Mouse (Mus musculus): Measurements from ENCODE around the gene Lamtor2.

Lamtor2 gene

DNA sequence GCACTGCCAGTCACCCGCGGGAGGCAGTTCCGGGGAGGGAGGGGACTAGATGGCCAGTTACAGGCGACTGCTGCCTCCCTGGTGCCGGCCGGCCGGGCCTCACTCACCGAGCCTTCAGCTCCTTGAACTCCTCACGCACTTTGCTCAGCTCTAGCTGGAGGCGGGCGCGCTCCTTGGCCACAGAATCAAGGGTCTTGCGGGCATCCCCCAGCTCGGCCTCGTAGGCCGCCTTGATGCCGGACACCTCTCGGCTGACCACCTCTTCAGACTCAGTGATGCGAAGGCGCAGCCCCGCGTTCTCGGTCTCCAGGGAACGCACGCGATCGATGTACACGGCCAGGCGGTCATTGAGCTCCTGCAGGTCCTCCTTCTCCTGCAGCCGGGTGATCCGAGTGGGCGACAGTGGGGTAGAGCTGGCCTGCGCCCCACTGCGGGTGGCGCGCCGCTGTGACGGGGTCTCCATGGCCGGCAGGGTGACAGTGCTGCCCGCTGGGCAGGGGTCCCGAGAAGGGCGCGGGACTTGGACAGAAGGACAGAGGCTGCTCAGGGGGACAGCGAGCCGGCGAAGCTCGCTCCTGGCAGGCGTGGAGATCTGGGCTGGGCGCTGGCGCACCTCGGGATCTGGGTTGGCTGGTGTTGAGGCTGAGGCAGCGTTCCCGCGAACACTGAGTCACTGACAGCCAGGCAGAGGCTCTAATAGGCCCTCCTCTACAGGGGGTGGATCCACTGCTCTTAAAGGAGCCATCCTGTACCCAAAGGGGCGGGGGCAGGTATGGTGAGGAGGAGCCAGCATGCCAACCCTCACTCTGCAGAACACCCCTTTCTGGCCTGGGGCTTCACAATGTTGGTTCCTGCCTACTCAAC is 50.0 kb downstream of the Lamtor2 start:
- DNase-seq, result peak; percentile 94

DNA sequence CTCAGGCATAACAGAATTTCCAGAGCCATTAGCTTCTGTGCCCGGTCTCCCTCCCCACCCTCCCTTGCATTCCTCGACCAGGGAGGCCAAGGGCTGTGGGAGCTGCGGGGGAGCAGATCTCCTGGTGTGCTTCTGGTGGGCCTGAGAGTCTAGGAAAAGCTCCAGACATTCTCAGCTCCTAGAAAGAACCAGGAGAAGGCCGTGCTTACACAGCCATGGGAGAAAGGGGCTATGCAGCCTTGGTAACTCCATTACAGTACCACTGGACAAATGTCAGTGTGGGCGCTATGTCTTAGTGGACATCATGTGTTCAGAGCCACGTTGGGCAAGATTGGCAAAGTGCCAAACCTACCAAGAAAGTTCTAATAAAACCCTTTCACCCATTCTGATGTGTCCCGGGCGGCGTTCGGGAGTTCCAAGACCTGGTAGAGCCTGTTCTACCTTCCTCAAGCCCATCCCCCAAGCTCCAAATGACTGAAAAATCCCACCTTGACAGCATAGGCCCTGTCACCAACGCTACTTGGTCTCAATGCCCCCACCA is 50.8 kb downstream of the Lamtor2 start:
- peak; percentile 65 for DNase-seq

DNA sequence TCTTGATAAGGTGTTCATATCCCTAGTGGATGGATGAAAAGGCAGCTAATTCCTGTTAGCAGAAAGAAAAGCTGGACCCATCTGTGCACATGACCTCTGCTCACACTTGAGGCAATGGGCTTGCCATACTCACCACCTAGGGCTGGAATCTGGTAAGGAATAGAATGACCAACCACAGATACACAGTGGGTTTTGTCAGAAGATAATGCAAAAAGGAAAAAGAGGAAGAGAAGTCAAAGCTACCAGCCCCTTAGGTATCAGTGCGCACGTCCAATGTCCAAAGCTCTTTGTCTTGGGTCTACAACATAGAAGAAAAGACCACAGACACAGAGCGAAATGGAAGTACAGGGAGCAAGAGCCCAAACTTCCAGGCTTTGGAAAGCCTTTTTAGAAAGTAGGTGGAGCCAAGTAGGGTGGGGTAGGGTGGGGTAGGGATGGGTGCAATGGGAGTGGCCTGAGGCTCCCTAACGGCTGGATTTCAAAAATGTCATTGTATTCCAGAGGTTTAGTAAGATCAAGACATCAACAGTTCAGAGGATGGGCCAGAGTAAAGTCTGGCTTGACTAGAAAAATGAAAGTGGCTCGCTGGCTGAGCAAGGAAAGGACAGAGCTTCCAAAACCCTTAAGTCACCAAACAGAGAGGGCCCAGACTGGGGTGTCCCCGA is 51.4 kb downstream of the Lamtor2 start:
- no peak for DNase-seq

DNA sequence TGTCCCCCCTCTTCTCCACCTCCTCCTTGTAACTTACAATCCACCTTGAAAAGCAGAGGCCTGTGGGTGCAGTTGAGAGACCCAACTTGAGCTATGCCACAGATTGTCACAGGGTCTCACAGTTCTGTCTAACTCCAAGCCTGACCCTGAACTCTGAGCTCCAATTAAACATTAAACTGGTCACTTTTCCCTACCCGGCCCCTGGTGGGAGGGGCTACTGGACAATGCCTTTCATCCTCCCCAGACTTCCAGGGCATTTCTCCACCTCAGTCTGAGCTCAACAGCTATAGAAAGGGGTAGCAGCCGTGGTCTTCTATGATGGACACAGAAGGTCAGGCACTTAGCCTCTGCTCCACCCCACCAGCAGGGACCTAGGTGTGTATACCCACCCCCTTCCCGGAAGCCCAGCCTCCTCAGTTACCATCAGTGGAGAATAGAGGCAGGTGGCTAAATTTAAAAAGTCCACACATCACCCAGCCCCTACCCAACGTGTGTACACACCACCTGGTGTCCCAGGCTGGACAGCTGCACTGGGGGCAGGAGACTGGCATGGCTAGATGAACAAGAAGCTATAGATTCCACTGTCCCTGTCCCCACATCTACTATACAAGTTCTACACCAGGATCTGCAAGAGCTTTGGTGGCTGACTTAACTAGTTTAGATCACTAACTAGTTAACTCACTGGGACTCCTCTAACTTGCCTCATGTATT is 52.1 kb downstream of the Lamtor2 start:
- DNase-seq, result peak; percentile 75

GRCm38 (mm10) chr3:88500087-88500486 is 52.8 kb downstream of the Lamtor2 start:
- DNase-seq, result no peak

Data from kidney, adult 18-20 months (tissue).